Mouse (Mus musculus) gastrocnemius, postnatal 36 days (tissue): ENCODE measurements around the gene Galp. TPM values are rescaled to one million over a fixed set of nuclear protein-coding genes. Genes with fewer than 3 reads are reported as not detected.
A peak's percentile ranks its signal among the peaks of the same experiment; 100 is the strongest.

Experiments
- DNase-seq, 2 experiments: peaks; one replicate each; pipeline ENCODE4 v3.0.0; 2022
- intact Hi-C: fragments of 180-260 bp; cut with DNase I; formaldehyde crosslinking; loops from one replicate; pipeline ENCODE4 v1.15.1; 2025
- long read RNA-seq, 2 experiments: library from polyadenylated mRNA; stranded (forward); transcript quantifications; one replicate each; pipeline ENCODE4 v2.0.0; 2021
- total RNA-seq, 2 experiments: library from RNA; stranded (reverse); gene quantifications; 2 replicates each; pipeline ENCODE4 v1.2.3; 2021

Gene Galp
- total RNA-seq, result not detected
- long read RNA-seq, experiment 1, result 0 reads
- long read RNA-seq, experiment 2, result 0 reads

DNA sequence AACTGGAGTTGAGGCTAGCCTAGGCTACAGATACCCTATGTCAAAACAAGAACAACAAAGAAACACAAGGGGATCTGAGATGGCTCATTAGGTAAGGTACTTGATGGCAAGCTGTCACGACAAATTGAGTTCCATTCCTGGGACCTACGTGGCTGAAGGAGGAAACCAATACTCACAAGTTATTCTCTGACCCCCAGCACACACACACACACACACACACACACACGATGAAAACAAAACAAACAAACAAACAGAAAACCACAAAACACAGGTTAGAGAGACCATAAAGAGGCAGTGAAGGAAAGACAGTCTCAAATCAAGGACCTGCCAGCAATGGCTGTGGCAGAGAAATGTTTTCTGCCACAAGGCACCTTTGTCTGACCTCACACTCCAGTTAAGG lies at the start of gene Galp:
Gene Galp, plus strand, starts transcription at position 301 of the 400 bp plus-strand sequence.
- no peak for DNase-seq
- intact Hi-C loops, result no loop called here

DNA sequence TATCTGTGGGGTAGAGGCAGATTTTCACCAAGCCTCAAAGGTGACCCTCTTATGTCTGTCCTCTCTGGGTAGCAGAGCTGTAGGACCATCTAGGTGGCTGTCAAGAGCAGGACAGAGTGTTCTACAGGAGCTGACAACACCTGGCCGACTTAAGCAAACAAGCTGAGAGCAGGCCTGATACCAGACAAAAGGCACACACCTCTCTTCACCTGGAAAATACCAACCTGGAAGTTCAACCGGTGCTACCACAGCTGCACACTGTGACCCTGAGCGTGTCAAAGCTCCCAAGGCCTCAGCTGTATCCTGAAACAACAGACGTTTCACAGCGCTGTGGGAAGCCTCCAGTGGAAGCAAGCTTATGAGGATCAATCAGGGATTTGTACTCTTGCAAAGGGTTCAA lies 49.2 kb upstream of the Galp start:
- DNase-seq, result no peak
- intact Hi-C loops, result loop anchor here (5.0 kb wide), 1 partner anchor 1275 kb away; the partner anchor contains the start of gene Isoc2b

DNA sequence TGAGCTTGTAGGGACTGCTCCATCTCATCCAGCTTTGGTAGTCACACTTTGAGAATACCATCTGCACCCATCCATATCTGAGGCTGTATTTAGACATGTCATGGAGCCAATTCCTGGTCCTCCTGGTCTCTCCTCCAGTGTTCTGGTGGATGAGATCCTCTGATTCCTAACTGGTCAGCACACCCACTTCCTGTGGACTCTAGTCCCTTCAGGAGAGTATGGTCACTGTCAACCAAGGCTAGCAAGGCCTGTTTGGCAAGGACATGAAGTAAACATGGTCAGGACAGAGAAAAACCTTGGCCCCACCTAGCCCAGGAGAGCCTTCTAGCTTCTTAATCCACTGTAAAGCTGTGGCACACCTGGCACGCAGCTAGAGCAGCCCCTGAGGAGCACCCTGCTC lies 45.6 kb upstream of the Galp start:
- intact Hi-C loops, result no loop called here
- no peak for DNase-seq

DNA sequence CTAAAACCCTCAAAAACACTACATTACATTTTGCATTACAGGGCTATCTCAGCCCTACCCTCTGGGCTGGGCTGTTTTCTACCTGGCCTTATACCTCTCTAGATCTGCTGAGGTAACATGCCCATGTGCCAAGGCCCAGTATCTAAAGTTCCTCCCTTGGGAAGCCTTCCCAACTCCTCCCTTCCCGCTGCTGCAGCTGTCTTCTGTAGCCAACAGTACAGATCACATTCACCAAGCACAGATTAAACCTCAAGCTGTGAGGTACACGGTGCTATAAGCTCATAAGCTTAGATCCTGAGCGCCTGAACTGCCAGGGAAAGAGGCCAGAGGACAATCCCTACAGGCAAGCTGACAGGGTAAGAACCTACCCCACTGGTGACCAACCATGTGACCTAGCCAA lies 44.9 kb upstream of the Galp start:
- DNase-seq, result no peak
- intact Hi-C loops, result no loop called here

DNA sequence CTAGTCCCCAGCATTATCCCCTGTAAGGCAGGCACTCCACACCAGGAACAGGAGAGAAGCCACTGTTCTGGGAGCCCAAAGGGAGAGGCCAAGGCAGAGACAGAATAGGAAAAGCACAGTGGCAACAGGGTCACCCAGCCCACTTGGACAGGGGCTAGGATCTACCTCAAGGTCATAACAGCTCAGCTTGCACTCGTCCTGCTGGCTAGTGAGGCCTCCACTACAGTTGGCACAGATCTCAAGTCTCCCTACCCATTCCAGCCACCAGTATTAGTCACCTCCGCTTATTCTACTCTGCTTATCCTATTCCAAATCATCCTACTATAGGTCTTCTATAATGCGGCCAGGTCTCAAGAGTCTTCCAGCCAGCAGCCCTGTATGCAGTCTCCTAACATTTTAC lies 43.8 kb upstream of the Galp start:
- no peak for DNase-seq
- intact Hi-C loops, result no loop called here

DNA sequence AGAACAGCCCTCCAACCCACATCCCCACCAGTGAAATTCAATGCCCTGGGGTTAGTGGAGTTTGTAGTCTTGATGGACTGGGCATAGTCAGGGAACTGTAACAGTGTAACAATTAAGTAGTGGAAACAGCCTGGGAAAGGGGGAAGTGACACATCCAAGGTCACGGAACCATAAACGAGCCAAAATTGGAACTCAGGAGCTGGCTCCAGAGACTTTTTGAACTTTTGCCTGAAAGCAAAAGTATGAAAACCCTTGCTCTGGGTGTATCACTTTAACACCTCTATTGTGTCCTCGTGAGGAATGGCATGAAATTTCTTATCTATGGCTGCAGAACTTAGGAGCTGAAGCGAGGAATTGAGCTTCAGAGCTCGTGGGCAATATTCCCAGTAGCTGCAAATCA lies 42.7 kb upstream of the Galp start:
- intact Hi-C loops, result no loop called here
- no peak for DNase-seq

DNA sequence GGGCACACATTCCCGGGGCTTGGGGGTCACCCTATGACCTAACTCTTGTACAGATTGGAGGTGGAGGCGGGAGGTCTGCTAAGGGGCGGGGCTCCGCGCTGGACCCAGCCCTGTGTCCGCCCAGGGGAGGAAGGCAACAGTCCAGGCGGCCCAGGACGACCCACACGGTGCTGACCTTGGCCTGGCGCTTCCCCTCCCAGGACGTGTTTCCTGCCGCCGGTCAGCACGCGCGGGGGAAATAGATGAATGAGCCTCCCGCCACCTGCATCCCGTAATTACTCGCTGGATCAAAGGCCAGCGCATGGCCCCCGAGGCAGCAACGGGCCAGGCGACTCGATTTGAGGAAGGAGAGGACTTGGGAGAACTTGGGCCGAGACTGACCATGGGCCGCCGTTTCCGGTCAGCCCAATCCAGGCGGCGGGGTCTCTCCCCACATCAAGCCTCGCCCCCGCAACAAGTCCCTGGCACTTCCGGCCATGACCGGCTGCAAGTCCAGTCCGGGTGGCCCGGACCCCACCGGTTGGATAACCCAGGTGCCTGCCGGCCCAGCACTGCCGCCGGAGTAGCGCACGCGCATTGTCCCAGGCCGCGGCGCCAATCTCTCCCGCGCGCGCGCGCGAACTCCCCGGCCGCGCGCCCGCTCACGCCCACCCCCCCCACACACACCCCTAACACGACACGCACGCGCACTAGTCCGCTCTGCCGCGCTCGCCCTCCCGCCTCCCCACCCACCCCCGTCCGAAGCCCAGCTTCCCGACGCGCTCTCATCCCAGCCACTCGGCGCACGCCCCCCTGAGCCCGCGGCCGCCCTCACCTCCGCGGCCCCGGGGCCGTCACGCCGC lies 41.6 kb upstream of the Galp start:
- DNase-seq, result peak; percentile 74 to 81
- intact Hi-C loops, result no loop called here

DNA sequence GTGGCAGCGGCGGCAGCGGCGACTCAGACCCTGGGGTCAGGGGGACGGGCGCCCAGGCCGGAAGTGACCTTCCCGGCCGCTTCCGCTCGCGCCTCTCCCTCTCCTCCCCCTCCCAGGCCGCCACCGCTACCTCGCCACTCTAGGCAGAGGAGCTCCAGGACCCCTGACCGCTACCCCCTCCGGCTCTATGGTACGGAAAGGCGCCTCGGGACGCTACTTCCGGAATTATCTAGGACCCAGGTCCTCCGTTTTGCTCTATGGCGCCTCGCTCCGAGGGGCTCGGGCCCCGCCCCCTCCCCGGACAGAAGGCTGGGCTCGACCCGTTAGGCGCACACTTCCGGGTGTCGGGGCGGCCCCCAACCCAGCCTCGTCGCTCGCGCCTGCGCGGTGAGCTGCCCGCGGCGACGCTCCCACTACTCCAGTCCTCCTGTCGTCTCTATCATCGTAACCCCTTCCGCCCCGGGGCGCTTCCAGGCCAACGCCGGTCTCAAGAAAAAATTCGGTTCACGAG lies 40.9 kb upstream of the Galp start, which contains the start of gene Zfp787:
Gene Zfp787, minus strand, starts transcription at position 97 of the 511 bp plus-strand sequence.
- peak; percentile 93 to 95 for DNase-seq
- intact Hi-C loops, result no loop called here

DNA sequence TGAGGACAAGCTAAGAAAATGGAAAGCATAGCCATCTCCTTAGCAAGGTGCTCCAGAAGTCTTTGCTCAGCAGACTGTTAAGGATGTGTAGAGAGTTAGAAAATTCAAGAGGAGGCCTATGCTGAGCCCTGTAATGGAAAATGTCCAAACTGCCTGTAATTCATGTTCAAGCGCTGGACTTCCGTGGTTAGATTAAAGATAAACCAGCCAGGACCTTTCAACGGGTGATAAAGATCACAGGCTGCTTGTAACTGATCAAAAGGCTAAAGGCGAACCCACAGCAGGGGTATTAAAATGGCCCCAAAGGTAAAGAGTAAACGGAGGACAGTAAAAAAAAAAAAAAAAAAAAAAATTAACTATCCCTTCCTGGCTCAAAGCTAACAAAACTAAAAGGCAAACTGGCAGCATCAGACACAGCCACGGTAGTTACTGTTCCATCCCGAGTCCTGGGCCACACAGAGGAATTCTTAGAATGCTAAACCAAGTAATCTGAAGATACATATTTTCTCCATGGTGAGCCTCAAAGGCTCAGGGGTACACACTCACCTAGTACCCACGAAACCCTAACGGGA lies 39.9 kb upstream of the Galp start:
- intact Hi-C loops, result no loop called here
- DNase-seq, result no peak

DNA sequence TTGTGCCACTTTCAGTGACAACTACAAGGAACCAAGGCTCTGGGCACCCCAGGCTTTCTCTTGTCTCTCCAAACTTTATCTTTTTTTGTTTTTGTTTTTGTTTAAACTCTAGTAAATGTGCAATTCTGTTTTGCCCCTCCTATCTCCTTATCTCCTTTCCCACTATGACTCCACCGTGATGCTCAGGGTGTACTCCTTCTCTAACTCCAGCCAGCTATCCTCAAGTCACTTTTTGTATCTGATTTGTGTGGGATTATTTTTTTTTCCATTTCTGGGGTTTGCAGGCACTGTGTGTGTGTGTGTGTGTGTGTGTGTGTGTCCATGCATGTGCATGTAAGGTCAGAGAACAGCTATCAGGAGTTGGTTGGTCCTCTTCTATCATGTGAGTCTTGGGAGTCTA lies 39.4 kb upstream of the Galp start:
- intact Hi-C loops, result no loop called here
- DNase-seq, result no peak

DNA sequence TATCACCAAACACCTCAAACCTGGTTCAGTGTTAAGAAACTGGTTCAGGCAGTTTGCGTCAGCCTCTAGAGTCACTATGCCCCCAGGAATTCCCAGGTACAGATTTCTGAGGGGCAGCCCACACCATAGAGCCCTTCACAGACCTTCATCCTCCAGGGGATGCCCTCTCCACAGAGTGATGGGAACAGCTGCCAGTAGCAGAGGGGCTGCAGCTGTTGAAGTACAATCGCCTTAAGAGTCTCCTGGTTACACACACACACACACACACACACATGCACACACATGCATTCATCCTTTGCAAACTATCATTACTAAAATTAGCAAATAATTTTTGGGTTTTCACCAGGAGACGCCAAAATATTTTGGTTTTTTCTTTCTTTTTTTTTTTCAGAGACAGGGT lies 37.3 kb upstream of the Galp start:
- intact Hi-C loops, result no loop called here
- no peak for DNase-seq

DNA sequence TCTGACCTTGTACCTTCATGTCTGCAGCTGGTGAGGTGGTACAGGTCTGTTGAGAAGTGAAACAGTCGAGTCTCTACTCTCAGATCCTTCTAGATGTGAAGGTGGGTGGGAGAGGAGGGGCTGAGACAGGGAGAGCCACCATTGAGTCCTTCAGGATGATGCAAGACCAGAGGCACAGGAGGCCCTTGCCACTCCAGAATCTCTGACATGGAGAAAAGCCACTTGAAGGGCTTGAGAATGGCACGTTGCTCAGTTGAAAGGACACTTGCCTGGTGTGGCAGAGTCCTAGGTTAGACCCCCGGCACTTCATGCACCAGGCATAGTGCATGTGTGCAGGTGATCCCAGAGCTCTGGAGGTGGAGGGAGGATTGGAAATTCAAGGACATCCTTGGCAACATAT lies 35.3 kb upstream of the Galp start:
- intact Hi-C loops, result no loop called here
- DNase-seq, result no peak

DNA sequence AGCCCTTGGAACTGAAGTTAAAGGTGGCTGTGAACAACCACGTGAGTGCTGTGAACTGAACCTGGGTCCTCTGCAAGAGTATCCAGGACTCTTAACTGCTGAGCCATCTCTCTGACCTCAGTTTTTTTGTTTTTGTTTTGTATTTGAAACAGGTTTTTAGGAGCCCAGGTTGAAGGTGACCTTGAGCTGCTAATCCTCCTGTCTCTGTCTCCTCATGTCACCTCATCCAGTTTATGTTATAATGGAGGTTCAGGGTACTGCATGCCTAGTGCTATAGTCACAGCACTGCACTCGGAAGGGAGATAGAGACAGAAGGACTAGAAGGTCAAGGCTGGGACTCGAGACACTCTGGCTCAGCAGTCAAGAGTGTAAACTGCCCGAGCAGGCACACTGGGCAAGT lies 34.7 kb upstream of the Galp start:
- no peak for DNase-seq
- intact Hi-C loops, result no loop called here

DNA sequence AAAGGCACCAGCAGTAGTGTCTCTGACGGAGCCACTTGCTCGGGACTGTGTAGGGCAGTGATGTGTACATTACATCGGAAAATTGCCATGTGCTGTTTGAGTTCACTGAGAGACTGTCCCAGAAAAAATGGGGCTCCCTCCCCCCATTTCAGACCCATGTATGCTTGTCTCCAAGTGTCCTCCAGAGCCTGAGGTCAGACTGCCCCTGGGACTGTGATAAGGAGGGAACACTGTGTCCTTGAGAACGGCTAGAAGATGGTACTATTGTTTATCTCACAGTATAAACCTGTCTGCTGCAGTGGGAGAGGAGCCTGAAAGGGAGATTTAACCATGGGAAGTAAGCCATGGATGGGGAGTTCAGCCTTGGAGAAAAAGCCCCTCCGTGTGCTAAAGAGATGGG lies 32.2 kb upstream of the Galp start:
- no peak for DNase-seq

DNA sequence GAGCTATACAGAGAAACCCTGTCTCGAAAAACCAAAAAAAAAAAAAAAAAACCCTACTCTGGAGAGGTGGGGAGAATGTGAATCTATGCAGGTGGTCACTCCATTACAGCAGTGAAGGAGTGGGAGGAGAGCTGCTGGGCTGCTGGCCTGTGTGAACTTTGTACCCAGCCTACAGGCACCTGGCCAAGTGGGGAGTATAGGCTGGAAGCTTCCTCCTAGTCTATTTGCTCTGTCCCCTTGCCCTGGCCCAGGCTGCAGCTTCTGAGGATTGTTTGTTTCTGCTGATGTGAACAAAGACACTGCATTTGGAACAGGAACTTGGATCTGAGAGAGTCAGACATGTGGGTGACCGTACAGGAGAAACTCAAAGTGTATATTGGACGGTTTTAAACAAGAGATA lies 27.5 kb upstream of the Galp start:
- intact Hi-C loops, result no loop called here
- DNase-seq, result no peak

More for the DNA sequence above, 32.2 kb upstream of the Galp start:
- intact Hi-C loops, result no loop called here

DNA sequence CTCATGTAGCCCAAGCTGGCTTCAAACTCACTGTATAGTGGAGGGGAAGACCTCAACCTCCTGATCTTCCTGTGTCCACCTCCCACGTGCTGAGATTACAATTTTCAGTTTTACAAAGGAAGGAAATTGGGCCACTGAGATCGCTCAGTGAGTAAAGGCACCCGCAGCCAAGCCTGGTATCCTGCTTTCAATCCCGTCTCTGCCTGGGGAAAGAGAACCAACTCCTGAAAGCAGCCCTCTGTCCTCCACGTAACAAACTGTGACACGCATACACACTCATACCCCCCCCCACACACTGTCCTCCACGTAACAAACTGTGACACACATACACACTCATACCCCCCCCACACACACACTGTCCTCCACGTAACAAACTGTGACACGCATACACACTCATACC lies 26.5 kb upstream of the Galp start:
- no peak for DNase-seq

DNA sequence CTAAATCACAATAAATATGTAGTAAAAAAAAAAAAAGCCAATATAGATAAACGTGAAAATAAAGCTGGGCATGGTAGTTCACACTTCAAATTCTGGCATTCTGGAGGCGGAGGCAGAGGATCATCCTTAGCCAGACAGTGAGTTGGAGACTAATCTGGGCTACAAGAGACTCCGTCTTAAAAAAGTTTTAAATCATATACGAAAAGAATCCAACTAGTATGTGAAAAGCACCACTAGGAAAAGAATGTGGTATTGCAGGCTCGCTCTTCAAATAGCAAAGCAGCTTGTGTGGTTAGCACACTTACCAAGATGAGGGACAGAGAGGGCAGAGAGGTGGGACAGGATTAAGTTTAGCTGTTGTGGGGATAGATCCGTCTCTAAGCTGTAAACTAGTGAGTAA lies 26.0 kb upstream of the Galp start:
- DNase-seq, result no peak
- intact Hi-C loops, result loop anchor here (5.0 to 10.0 kb wide), 2 partner anchors 44 to 114 kb away; partner anchors contain the start of gene Zfp667

More for the DNA sequence above, 26.5 kb upstream of the Galp start:
- intact Hi-C loops, result loop anchor here (5.0 to 10.0 kb wide), 2 partner anchors 43 to 114 kb away; partner anchors contain the start of gene Zfp667

DNA sequence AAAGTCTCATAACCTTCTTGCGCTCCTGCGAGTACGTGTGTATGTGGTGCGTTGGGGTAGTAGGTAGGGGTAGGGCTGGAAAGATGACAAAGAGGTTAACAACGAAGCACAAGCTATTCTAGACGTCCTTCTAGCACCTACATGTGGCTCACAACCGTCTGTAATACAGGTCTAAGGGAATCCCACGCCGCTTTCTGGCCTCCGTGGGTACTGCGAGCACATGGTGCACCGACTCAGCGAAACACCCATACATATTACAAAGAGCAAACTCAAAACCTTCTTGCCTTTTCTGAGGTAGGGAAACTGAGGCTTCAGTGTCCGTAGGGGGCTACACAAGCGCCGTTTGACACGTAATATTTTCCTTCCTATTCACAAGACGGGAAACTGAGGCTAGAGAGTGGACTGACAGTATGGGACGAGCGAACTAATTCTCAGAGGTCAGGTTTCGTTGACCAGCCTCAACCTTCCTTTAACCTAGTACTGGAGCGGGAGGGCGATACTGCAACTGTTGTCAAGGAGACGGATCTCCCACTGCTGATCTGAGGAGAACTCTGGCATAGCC lies 25.4 kb upstream of the Galp start:
- intact Hi-C loops, result loop anchor here (5.0 to 10.0 kb wide), 2 partner anchors 44 to 113 kb away; partner anchors contain the start of gene Zfp667

DNA sequence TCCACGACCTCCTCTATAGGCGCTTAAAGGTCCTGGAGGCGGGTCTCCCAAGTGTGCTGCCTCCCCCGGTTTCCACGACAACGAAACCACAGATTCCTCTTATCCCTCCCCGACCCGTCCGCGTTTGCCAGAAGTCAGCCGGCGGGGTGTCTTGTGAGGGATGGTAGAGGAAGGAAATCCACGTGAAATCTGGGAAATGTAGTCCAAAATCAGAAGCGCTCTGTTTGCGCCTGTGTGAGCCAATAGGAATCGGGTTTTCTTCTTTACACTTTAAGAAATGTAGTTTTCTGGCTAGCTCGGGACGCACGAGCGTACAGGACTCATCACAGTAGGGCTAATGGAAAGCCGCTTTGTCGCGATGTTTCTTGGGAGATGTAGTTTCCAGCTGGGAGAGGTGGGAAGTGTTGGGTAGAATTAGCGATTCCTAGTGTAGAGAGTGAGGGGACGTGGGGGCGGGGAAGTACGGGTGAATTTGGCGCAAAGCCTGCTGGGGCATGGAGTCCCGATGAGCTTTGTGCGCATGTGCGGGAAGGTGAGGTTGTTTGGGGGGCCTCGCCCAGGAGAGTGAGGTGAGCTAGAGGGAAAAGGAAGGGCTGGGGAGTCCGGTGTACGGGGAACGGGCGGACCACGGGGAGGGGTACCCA lies 24.8 kb upstream of the Galp start, which contains the start of gene Zfp444:
Gene Zfp444, plus strand, starts transcription at position 221 of the 644 bp plus-strand sequence.
- intact Hi-C loops, result loop anchor here (5.0 to 10.0 kb wide), 2 partner anchors 45 to 113 kb away; partner anchors contain the start of gene Zfp667
- DNase-seq, result peak; percentile 91 to 95

More for the DNA sequence above, 25.4 kb upstream of the Galp start:
- peak; percentile 42 to 44 for DNase-seq

DNA sequence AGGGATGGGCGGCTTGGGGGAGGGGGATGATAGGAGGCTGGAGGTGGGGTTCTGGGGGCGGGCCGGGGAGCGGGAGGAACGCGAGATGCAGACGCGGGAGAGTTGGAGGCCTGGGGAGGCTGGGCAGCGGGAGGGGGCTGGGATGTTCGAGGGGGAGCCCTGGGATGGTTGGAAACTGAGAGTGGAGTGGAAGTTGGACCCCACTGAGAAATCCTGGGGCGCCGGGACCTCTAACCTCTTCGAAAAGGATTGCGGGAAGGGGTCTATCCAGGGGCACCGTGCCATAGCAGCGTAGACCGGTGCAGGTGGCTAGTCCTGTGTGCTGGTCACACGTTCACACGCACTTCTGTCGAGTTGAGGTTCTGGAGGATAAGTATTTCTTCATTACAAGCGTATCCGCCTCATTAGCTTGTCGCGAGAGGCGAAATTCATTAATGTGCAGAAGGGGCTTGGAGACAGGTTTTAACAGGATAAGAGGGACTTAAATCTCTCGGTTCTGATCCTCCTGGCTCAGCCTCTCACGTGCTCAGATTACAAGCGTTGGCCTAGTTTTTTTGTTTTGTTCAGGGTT lies 24.1 kb upstream of the Galp start:
- no peak for DNase-seq
- intact Hi-C loops, result loop anchor here (5.0 to 10.0 kb wide), 2 partner anchors 45 to 112 kb away; partner anchors contain the start of gene Zfp667
